Mouse (Mus musculus) c-Kit-positive CD71-positive TER-119-negative erythroid progenitor cells, embryonic 14.5 days (primary cell): ENCODE measurements around the gene Galnt5.

Experiments
- DNase-seq: peaks from one replicate; pipeline ENCODE4 v3.0.0-alpha.2; 2013; ENCODE audit warnings: low read depth

The Galnt5 gene

GRCm38 (mm10) chr2:57997752-57998430, at the start of gene Galnt5:
Gene Galnt5 (plus strand): TSS chr2:57997884.
- DNase-seq = no peak

GRCm38 (mm10) chr2:57951620-57952019, 46.1 kb upstream of the Galnt5 start:
- no peak for DNase-seq

- DNase-seq = no peak
Measured at GRCm38 (mm10) chr2:57960786-57961185, 36.9 kb upstream of the Galnt5 start.

GRCm38 (mm10) chr2:57982248-57982647, 15.4 kb upstream of the Galnt5 start:
- no peak for DNase-seq

- DNase-seq = no peak
Measured at GRCm38 (mm10) chr2:57991084-57991483, 6.6 kb upstream of the Galnt5 start.

- DNase-seq = no peak
Measured at GRCm38 (mm10) chr2:58001497-58001896, 3.8 kb downstream of the Galnt5 start.

GRCm38 (mm10) chr2:58007081-58007480, 9.4 kb downstream of the Galnt5 start:
- DNase-seq = no peak

GRCm38 (mm10) chr2:58023556-58023955, 25.9 kb downstream of the Galnt5 start:
- no peak for DNase-seq

GRCm38 (mm10) chr2:58026740-58027139, 29.1 kb downstream of the Galnt5 start:
- DNase-seq = no peak

- DNase-seq = peak; percentile 6
Measured at GRCm38 (mm10) chr2:58029404-58029803, 31.7 kb downstream of the Galnt5 start.

- DNase-seq = no peak
Measured at GRCm38 (mm10) chr2:58031431-58031830, 33.7 kb downstream of the Galnt5 start.

- DNase-seq = no peak
Measured at GRCm38 (mm10) chr2:58035635-58036034, 38.0 kb downstream of the Galnt5 start.

- no peak for DNase-seq
Measured at GRCm38 (mm10) chr2:58036926-58037325, 39.2 kb downstream of the Galnt5 start.

GRCm38 (mm10) chr2:58041867-58042266, 44.2 kb downstream of the Galnt5 start:
- no peak for DNase-seq

- DNase-seq = no peak
Measured at GRCm38 (mm10) chr2:58052821-58053581, 55.3 kb downstream of the Galnt5 start, which contains the start of gene Ermn. Gene Ermn (minus strand): TSS chr2:58052864.

GRCm38 (mm10) chr2:58055383-58055782, 57.7 kb downstream of the Galnt5 start:
- peak; percentile 17 for DNase-seq

- DNase-seq = no peak
Measured at GRCm38 (mm10) chr2:58079849-58080248, 82.2 kb downstream of the Galnt5 start.

GRCm38 (mm10) chr2:58086420-58086819, 88.7 kb downstream of the Galnt5 start:
- DNase-seq = no peak

- no peak for DNase-seq
Measured at GRCm38 (mm10) chr2:58094818-58095217, 97.1 kb downstream of the Galnt5 start.
